Mouse (Mus musculus): Measurements from ENCODE around the gene Stxbp3. TPM values are rescaled to one million over a fixed set of nuclear protein-coding genes. Genes with fewer than 3 reads are reported as not detected.

Stxbp3 gene
- polyA plus RNA-seq (2012; ENCODE audit: low replicate concordance): 3.6 and 11.5 TPM in 2 replicates

GRCm38 (mm10) chr3:108840000-108840715 is at the start of gene Stxbp3:
TSS of gene Stxbp3 (minus strand) at chr3:108840526.

GRCm38 (mm10) chr3:108889908-108890307 is 49.6 kb upstream of the Stxbp3 start, which contains the start of gene Fndc7:
TSS of gene Fndc7 (minus strand) at chr3:108890008.

Other genes with a start within 250 kb of the Stxbp3 start
- 2.6 and 4.0 TPM in 2 replicates for gene Wdr47, start 249.2 kb downstream of the Stxbp3 start, polyA plus RNA-seq (2012; ENCODE audit: low replicate concordance)
- gene Clcc1, start 186.6 kb downstream of the Stxbp3 start, polyA plus RNA-seq (2012; ENCODE audit: low replicate concordance): 4.2 and 14.3 TPM in 2 replicates
- 9.1 and 45.0 TPM in 2 replicates for gene Gpsm2, start 118.2 kb downstream of the Stxbp3 start, polyA plus RNA-seq (2012; ENCODE audit: low replicate concordance)
- 0.09 TPM in 1 of 2 replicates, not detected in the other for gene Aknad1, start 100.9 kb downstream of the Stxbp3 start, polyA plus RNA-seq (2012; ENCODE audit: low replicate concordance)
- 0.07 and 0.15 TPM in 2 replicates for gene Fndc7, start 49.5 kb upstream of the Stxbp3 start, polyA plus RNA-seq (2012; ENCODE audit: low replicate concordance)
- 70.2 and 97.9 TPM in 2 replicates for gene Prpf38b, start 71.2 kb upstream of the Stxbp3 start, polyA plus RNA-seq (2012; ENCODE audit: low replicate concordance)
- not detected in 2 replicates for gene Henmt1, start 99.3 kb upstream of the Stxbp3 start, polyA plus RNA-seq (2012; ENCODE audit: low replicate concordance)
- gene Gm9857, start 99.9 kb upstream of the Stxbp3 start, polyA plus RNA-seq (2012; ENCODE audit: low replicate concordance): not detected in 2 replicates
- gene Fam102b, start 187.1 kb upstream of the Stxbp3 start, polyA plus RNA-seq (2012; ENCODE audit: low replicate concordance): 0.71 and 0.88 TPM in 2 replicates
- not detected in 2 replicates for gene Slc25a54, start 239.9 kb upstream of the Stxbp3 start, polyA plus RNA-seq (2012; ENCODE audit: low replicate concordance)